Mouse (Mus musculus) neural tube, embryonic 14.5 days (tissue): ENCODE measurements around the gene Phldb3. TPM values are rescaled to one million over a fixed set of nuclear protein-coding genes. Genes with fewer than 3 reads are reported as not detected.

Source experiments
- ATAC-seq: fragments of 200-750 bp; cut with Nextera tagmentation; 2 replicates; pipeline ENCODE4 v1.8.0; 2017; ENCODE audit warnings: low read depth, mild to moderate bottlenecking, moderate TSS enrichment, moderate library complexity
- H3K27ac ChIP-seq: fragments of 300-500 bp; sonication (generic); 2 replicates; pipeline ENCODE4 v1.5.1; 2014; ENCODE audit warnings: low read depth, mild to moderate bottlenecking, control low read depth, low read length, moderate library complexity, mixed read lengths
- H3K27me3 ChIP-seq: fragments of 300-500 bp; sonication (generic); 2 replicates; pipeline ENCODE4 v1.6.1; 2014; ENCODE audit warnings: low read length; ENCODE audit not compliant: control insufficient read depth, insufficient read depth
- H3K36me3 ChIP-seq: fragments of 300-500 bp; sonication (generic); 2 replicates; pipeline ENCODE4 v1.6.1; 2014; ENCODE audit warnings: low read length, mixed read lengths; ENCODE audit not compliant: control insufficient read depth, insufficient read depth
- H3K4me1 ChIP-seq: fragments of 300-500 bp; sonication (generic); 2 replicates; pipeline ENCODE4 v1.6.1; 2014; ENCODE audit warnings: low read length; ENCODE audit not compliant: control insufficient read depth, insufficient read depth
- H3K4me2 ChIP-seq: fragments of 300-500 bp; sonication (generic); 2 replicates; pipeline ENCODE4 v1.6.1; 2014; ENCODE audit warnings: mild to moderate bottlenecking, low read depth, low read length, control low read depth
- H3K4me3 ChIP-seq: fragments of 300-500 bp; sonication (generic); 2 replicates; pipeline ENCODE4 v1.5.1; 2014; ENCODE audit warnings: low read depth, low read length, control low read depth, mixed read lengths
- H3K9ac ChIP-seq: fragments of 300-500 bp; sonication (generic); replicated peaks from 2 replicates; pipeline ENCODE4 v1.6.1; 2014; ENCODE audit warnings: low read depth, mild to moderate bottlenecking, control low read depth, low read length, mixed read lengths
- H3K9me3 ChIP-seq: fragments of 300-500 bp; sonication (generic); 2 replicates; pipeline ENCODE4 v1.6.1; 2016; ENCODE audit warnings: low read length; ENCODE audit not compliant: control insufficient read depth
- WGBS: fragments of 180-500 bp; shearing (Covaris S2); extraction: QIAGEN DNeasy Blood & Tissue Kit; methylation state at CpG from one replicate; pipeline ENCODE4 v1.1.7; 2014; 5-methylcytosine and 5-hydroxymethylcytosine counted together
- polyA plus RNA-seq: library from polyadenylated mRNA; unstranded; fragments of >200 nt; fragmentation: Nextera tagmentation; extraction: Ambion mirVana; gene quantifications from 2 replicates; pipeline ENCODE4 v1.2.1, GENCODE M21; 2014

Phldb3 gene
- polyA plus RNA-seq, 1 experiment from 2014 or later = not detected

- H3K9me3 ChIP-seq = no peaks in the 10 kb centered on the region
- no peak overlapping the region for H3K4me2 ChIP-seq
- no peak overlapping the region for H3K4me3 ChIP-seq
- no peak overlapping the region for H3K9ac ChIP-seq
- no peak overlapping the region for H3K27ac ChIP-seq
- 4% methylated on average over 18 of the region's 18 CpGs for WGBS
- H3K27me3 ChIP-seq = peaks cover 32% of the 10 kb centered on the region
- H3K36me3 ChIP-seq = no peaks in the 10 kb centered on the region
- H3K4me1 ChIP-seq = peaks cover 7% of the 10 kb centered on the region; the same call in 1 of the 2 replicates
- no peak for ATAC-seq
These were observed 26.5 kb downstream of the Phldb3 start for GRCm38 (mm10) chr7:24637046-24637445.

GRCm38 (mm10) chr7:24638026-24638856, 27.7 kb downstream of the Phldb3 start:
- no peaks in the 10 kb centered on the region for H3K9me3 ChIP-seq
- H3K4me3 ChIP-seq = peak overlapping the region; percentile 23
- peaks cover 32% of the 10 kb centered on the region for H3K27me3 ChIP-seq
- no peaks in the 10 kb centered on the region for H3K36me3 ChIP-seq
- 2% methylated on average over 35 of the region's 35 CpGs for WGBS
- no peak overlapping the region for H3K9ac ChIP-seq
- H3K27ac ChIP-seq = no peak overlapping the region
- peak overlapping the region; percentile 55 for H3K4me2 ChIP-seq
- ATAC-seq = no peak
- H3K4me1 ChIP-seq = peaks cover 7% of the 10 kb centered on the region; the same call in 1 of the 2 replicates

- ATAC-seq = no peak
- 69% methylated on average over 13 of the region's 13 CpGs for WGBS
- Histone ChIP-seq H3K36me3 (no peaks in the 10 kb centered on the region), H3K27me3 (peaks cover 32% of the 10 kb centered on the region), H3K27ac (no peak overlapping the region), H3K4me2 (no peak overlapping the region), H3K9me3 (no peaks in the 10 kb centered on the region), H3K4me1 (peaks cover 7% of the 10 kb centered on the region; the same call in 1 of the 2 replicates), H3K4me3 (no peak overlapping the region), H3K9ac (no peak overlapping the region)
These were observed 29.9 kb downstream of the Phldb3 start for GRCm38 (mm10) chr7:24640450-24640849.

GRCm38 (mm10) chr7:24642491-24642890, 31.9 kb downstream of the Phldb3 start:
- H3K9ac ChIP-seq = no peak overlapping the region
- no peak overlapping the region for H3K4me3 ChIP-seq
- no peaks in the 10 kb centered on the region for H3K9me3 ChIP-seq
- no peaks in the 10 kb centered on the region for H3K36me3 ChIP-seq
- H3K27ac ChIP-seq = no peak overlapping the region
- WGBS = 8% methylated on average over 9 of the region's 9 CpGs
- H3K4me2 ChIP-seq = no peak overlapping the region
- no peak for ATAC-seq
- H3K27me3 ChIP-seq = peaks cover 20% of the 10 kb centered on the region
- peaks cover 7% of the 10 kb centered on the region; the same call in 1 of the 2 replicates for H3K4me1 ChIP-seq

- H3K36me3 ChIP-seq = no peaks in the 10 kb centered on the region
- H3K4me1 ChIP-seq = no peaks in the 10 kb centered on the region
- 84% methylated on average over 6 of the region's 6 CpGs for WGBS
- H3K4me2 ChIP-seq = no peak overlapping the region
- ATAC-seq = no peak
- H3K27me3 ChIP-seq = peaks cover 6% of the 10 kb centered on the region
- H3K27ac ChIP-seq = no peak overlapping the region
- no peak overlapping the region for H3K9ac ChIP-seq
- no peaks in the 10 kb centered on the region for H3K9me3 ChIP-seq
- no peak overlapping the region for H3K4me3 ChIP-seq
These were observed 33.9 kb downstream of the Phldb3 start for GRCm38 (mm10) chr7:24644492-24644891.

GRCm38 (mm10) chr7:24644996-24645395, 34.4 kb downstream of the Phldb3 start:
- no peak for ATAC-seq
- no peaks in the 10 kb centered on the region for H3K36me3 ChIP-seq
- no peak overlapping the region for H3K4me2 ChIP-seq
- H3K27me3 ChIP-seq = peaks cover 3% of the 10 kb centered on the region
- H3K27ac ChIP-seq = no peak overlapping the region
- H3K9ac ChIP-seq = no peak overlapping the region
- no peak overlapping the region for H3K4me3 ChIP-seq
- H3K4me1 ChIP-seq = no peaks in the 10 kb centered on the region
- no peaks in the 10 kb centered on the region for H3K9me3 ChIP-seq
- 72% methylated on average over 7 of the region's 7 CpGs for WGBS

GRCm38 (mm10) chr7:24646486-24646885, 35.9 kb downstream of the Phldb3 start:
- WGBS = 82% methylated on average over 7 of the region's 7 CpGs
- H3K9ac ChIP-seq = no peak overlapping the region
- no peak overlapping the region for H3K27ac ChIP-seq
- no peaks in the 10 kb centered on the region for H3K27me3 ChIP-seq
- no peaks in the 10 kb centered on the region for H3K4me1 ChIP-seq
- H3K9me3 ChIP-seq = no peaks in the 10 kb centered on the region
- H3K36me3 ChIP-seq = no peaks in the 10 kb centered on the region
- no peak overlapping the region for H3K4me2 ChIP-seq
- no peak overlapping the region for H3K4me3 ChIP-seq
- no peak for ATAC-seq

- WGBS = 25% methylated on average over 7 of the region's 7 CpGs
- Histone ChIP-seq H3K4me3 (no peak overlapping the region), H3K27ac (no peak overlapping the region), H3K27me3 (no peaks in the 10 kb centered on the region), H3K4me1 (no peaks in the 10 kb centered on the region), H3K4me2 (no peak overlapping the region), H3K9ac (no peak overlapping the region), H3K36me3 (no peaks in the 10 kb centered on the region), H3K9me3 (no peaks in the 10 kb centered on the region)
- no peak for ATAC-seq
These were observed 43.1 kb downstream of the Phldb3 start for GRCm38 (mm10) chr7:24653681-24654080.

- Histone ChIP-seq H3K4me2 (no peak overlapping the region), H3K4me1 (no peaks in the 10 kb centered on the region), H3K4me3 (no peak overlapping the region), H3K9me3 (no peaks in the 10 kb centered on the region), H3K9ac (no peak overlapping the region), H3K36me3 (no peaks in the 10 kb centered on the region), H3K27me3 (no peaks in the 10 kb centered on the region), H3K27ac (no peak overlapping the region)
- 58% methylated on average over 12 of the region's 12 CpGs for WGBS
- no peak for ATAC-seq
These were observed 49.3 kb downstream of the Phldb3 start for GRCm38 (mm10) chr7:24659737-24660357.
